Mouse (Mus musculus): ENCODE measurements around the gene Mcf2l.

The Mcf2l gene

DNA sequence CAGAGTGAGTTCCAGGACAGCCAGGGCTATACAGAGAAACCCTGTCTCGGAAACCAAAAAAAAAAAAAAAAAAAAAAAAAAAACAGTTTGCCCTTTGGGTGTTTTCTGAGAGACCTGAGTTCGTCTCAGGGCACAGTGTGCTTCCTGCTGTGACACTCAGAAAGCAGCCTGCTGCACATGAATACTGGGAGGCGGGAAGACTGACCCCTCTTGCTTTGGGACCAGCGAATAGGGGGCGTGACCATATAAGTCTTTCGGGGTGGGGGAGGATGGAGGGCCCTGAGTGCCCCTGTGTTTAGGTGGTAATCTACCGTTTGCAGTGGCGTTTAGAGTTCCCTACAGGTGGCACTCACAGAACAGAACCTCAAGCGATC lies 636 bp upstream of the Mcf2l start:
- no peak for DNase-seq (ENCODE audit: extremely low read depth, low read depth, low spot score)

DNA sequence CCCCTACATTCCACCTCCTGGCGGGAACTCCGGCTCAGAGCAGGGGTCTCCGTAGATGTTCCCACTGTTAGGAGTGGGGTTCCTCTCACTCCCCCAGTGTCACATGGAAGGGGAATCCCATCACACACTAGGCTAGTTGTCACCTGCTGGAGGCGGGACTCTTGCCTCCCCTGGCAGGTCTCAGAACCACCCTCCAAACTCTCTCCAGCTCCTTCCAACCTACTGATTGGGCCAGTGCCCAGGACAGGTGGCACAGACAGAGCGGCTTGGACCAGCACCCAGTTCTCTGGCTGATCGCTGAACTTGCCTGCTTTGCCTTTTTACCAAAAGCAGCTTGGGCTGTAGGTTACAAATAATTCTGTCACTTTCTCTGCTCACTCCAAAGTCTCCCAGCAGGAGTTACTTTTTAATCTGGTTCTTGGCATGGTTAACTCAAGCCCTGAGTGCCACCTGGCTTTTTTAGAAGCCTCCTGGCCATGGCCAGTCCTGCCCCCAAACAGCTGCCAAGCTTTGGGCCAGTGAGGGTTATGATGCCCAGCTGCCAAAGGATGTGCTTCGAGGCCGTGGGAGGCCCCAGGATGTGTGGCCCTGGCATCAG lies 687 bp downstream of the Mcf2l start:
- no peak for DNase-seq (ENCODE audit: extremely low read depth, low read depth, low spot score)

DNA sequence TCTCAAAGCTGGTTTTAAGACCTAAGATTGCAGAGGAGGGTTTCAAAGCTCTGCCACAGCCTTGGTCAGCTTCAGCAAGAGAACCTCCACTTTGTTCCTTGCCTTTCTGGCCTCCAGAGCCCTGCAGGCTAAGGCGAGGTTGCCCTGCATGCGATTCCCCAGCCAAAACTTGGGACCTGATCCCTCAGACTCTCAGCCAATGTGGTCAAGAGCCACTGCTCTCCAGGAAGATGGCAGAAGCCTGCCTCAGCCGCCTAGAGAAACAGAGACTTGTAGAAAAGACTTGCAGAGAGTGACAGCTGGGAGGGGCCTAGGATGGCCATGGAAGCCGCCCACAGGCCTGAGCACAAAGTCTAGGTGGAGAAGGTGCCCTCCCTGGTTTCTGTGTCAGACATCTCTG lies 1.4 kb downstream of the Mcf2l start:
- no peak for DNase-seq (ENCODE audit: extremely low read depth, low read depth, low spot score)

DNA sequence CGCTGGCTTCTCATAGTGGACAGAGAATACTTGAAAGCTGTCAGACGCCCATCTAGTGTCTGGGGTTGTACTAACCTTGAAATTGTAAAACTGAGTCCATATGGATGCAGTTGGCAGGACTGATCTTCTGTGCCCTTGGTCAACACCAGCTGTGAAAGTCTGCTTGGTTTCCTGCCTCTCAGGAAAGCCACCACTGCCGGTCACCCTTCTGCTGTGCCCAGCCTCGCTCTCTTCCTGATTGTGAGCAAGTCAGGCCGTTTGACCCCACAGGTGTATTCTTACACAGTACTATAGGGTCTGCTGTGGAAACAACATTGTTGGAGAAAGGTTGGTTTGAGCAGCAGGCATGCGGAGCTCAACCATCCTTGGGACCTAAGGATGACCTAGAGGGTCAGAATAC lies 3.5 kb downstream of the Mcf2l start:
- DNase-seq (ENCODE audit: extremely low read depth, low read depth, low spot score), result no peak

DNA sequence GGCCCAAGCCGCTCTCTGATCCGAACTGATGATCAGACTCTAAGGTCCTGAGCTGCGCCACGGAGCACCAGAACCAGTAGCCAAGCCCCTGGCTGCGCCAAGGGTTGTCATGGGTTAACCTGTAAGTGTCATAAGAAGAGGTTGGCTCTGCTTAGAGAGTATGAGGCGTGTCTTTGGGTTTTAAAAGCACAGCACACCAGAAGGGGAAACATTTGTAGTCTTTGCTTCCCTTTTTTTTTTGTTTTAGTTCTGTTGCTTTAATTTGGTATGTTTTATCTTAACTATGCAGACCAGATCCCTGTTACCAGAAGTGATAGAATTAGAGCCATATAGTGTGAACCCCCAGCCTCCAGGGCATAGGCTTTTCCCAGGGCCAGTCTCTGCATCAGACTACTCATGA lies 6.6 kb downstream of the Mcf2l start:
- no peak for DNase-seq (ENCODE audit: extremely low read depth, low read depth, low spot score)

DNA sequence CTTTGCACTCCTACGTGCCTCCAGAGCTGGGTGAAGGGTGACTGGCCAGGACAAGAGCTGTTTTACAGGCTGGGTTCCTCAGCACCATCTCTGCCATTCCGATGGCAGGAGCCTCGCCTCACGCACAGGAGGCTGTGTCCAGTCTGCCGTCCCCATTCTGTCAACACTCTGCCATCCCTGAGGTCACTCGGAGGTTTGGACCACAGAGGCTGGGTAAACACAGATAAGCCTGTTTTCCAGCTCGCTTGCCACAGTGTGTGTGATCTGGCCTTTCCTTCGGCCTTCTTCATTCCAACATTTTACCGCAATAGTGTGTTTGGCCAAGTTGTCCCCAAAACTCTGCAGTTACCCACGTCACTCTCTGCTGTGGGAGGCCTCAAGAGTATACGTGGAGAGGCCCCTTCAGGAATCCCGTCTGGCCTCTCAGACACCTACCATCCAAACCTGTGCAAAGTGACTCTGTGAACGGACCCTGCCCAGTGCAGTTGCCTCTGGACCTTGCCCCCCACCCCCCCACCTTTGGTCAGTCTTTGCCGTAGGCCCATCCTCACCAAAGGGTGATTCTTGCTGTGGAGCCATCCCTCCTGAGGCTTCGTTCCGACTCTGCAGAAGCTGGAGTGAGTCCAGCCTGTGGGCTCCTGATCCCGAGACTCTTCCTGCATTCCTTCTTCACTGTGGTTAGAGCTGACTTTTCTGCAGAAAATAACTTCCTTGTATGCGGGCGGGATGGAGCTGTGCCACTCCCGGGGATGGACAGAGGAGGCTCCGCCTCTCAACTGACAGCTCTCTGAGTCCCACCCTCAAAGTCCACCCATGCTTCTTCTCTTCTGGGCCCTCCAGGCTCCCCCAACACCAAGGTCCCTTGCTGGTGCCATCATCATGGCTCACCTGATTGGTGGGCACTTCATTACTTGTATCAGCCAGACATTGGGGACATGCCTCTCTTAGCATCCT lies 9.7 kb downstream of the Mcf2l start:
- no peak for DNase-seq (ENCODE audit: extremely low read depth, low read depth, low spot score)

DNA sequence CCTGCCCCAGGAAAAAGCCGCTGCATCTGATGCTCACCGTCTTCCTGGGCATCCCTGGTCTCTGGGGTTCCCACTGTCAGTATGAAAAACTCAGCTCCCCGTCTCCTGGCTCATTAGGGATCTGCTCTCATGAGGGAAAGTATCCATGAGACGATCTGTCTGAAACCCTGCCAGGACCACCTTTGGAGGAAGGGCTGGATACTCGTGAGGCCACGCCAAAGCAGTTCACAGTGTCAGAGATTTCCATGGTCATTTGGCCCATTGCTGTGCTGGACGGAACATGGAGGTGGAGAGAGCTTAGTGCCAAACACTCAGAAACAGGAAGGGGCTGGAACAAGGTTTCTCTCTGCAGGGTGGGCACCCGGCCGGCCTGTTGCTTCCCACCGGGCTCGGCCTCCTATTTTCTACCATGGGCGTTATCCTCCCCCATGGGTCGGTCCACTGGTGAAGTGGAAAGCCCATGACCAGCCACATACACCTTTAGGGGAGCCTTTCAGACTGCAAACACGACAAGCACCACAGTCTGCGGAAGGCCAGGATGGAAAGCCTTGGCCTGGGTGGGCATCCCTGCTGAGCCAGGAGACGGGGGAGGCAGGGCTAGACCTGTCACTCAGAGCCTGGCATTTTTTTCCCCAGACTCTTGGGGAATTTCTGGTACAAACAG lies 14.3 kb downstream of the Mcf2l start:
- DNase-seq (ENCODE audit: extremely low read depth, low read depth, low spot score), result no peak

DNA sequence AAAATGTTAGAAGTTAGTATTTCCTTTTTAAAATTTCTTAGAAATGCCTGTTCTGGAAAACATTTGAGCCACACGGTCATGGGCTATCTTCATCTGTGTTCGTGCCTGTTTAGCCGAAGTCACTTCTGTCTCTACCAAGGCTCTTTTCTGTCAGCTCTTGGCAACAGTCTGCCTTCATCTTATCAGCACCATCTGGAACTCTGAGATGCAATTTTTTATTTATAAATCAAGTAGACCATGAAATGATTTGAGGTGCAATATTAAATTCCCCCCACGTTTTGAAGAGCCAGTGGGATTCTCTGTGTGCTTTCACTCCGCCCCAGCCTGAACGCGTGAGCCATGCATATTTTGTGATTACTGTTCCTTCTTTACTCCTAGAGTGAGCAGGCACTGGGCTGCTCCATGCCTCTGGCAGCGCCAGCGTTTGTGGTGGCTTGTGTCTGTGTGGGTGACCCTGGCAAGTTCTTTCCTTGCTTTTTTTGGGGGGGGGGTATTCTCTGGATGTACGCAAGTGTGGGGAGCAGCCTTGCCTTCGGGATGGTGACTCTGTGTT lies 15.5 kb downstream of the Mcf2l start:
- DNase-seq (ENCODE audit: extremely low read depth, low read depth, low spot score), result no peak

DNA sequence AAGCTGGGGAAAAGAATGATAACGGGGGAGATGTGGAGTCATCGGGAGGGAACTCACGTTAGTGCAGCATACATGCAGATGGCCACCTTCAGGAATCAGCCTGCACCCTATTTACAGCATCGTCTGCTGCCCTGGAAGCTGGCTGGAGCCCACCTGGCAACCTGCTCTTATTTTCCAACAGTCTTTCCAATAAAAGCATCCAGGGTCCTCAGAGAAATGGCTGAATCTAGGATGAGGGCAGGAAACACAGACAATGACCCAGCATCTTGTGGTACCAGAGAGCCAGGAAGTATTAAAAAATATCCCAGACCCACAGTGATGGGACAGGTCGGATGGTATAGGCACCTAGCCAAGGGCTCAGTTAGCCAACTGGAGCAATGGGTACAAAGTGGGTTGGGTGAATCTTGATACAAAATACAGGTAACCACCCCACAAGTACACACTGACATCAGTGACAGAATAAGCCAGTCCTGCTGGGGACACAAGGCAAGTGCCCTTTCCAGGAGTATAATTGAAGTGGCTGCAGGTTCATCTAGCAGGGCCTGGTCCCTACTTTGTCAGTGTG lies 19.4 kb downstream of the Mcf2l start:
- no peak for DNase-seq (ENCODE audit: extremely low read depth, low read depth, low spot score)

DNA sequence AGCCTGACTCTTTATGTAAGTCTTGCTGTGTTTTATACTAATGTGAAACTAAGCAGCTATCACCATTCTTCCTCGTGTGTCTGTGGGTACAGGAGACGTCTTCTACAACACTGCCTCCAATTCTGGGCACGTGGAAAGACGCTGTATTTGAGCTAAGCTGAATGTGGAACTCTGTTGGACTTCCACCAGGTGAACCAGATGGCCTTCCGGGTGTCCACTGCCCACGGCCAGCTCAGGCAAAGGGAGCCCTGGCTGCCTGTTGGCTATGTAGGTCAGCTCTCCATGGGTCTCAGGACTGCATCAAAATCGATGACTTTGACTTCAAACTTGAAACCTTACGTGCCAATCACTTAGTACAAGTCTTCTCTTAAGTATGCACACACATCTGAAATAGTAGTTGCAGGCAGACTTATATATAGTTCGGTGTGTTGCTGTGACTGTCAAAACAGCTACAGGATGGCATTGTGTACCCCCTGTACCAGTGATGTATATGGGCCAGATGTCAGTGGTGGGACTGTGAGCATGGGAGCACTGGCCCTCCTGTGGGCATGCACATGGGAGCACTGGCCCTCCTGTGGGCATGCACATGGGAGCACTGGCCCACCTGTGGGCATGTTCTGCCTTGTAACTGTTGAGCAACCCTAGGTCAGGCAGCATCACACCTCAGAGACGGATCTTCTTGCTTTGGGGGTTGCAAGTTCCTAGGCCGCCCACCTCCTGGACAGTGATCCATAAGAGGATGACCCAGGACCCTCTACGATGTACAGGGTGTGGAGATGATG lies 20.4 kb downstream of the Mcf2l start:
- DNase-seq (ENCODE audit: extremely low read depth, low read depth, low spot score), result no peak

DNA sequence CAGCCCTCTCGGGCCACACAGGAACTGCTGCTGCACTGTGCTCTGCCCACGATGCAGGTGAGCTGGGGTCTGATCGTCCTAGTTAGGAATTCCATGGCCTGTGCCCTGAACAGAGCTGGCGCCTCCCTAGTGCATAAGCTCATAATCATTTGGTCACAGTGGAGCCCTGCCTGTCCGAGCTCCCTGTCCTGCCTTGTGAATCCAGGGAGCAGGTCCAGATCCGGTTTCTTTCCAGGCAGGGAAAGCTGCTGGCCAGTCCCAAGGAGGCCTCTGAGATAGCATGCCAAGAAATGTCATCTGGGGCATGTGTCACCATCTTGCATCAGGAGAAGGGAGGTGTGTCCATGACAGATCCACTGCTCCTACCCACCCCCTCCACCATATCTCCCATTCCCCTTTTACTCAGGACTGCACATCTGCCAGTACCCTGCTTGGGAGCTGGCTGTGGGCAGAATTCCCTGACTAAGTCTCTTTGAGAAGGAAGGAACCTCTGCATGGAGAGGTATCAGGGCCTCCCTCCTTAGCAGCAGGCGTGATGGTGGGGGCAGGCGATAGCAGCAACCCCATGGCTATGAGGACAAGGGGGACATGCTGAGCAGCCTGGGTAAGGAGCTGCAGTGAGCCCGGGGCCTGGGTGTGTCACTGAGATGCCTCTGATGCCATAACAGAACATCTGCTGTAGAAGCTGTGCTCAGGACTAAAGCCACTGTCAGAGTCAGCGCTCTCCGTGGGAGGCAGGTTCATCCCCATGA lies 21.4 kb downstream of the Mcf2l start:
- DNase-seq (ENCODE audit: extremely low read depth, low read depth, low spot score), result peak; percentile 10

DNA sequence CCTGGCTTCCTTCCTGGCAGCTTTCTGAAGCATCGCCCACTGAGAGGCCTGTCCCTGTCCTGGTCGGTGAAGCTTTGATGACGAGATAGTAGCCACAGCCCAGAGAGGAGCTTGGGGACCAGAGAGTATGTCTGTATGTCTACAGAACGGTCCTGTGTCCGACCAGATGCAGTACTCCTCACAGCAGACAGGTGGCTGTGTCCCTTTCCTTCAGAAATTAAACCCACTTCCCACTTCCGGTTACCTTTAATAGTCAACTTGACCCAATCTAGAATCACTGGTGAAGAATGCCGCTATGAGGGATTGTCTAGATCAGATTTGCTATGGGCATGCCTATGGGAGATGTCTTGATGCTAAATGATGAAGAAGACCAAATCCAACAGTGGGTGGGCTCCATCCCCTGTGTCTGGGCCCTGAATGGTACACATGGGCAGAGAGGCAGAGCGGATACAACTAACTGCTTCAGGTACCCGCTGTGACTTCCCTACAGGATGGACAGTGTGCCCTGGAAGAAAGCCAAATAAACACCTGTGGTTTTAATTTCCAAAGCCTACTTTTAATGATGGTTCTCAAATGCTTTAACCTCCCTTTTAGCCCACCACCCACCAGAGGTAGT lies 22.0 kb downstream of the Mcf2l start:
- no peak for DNase-seq (ENCODE audit: extremely low read depth, low read depth, low spot score)

DNA sequence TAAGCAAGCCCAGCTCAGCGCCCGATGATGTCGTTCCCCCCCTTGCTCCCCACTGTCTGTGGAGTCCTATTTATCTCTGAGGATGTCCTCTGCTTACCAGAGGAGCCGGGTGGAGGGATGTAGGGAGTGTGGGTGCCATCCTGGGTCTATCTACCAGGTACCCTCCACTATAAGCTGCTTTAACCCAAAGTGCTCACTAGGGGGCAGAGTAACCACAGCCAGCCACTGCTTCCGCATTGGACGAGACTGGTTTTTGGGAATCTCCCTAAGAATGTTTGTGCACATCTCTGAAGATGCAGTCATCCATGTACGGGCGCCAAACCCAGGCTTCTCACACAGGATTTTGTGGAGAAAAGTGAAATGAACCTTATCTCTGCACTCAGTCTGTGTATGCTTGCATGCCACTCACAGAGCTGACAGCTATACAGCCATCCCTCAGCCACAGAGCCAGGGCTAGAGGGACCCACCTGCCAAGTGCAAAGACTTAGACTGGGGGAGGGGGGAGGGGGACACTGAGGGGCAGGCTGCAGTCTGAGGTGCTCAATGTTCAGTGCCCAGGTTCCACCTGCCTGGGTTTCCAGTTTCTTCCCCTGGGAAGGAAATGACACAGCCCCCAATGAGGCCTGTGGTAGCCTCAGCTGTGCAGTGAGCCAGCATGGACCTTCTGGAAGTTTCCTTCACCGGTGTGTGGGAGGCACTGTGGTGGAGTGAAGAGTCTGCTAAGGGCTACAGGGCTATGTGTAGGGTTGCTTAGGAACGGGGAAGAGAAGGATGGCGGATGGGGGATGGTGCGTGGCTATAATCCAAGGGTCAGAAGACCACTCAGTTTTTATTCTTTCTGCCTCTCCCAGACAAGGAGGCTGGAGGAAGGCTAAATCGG lies 23.1 kb downstream of the Mcf2l start:
- no peak for DNase-seq (ENCODE audit: extremely low read depth, low read depth, low spot score)

DNA sequence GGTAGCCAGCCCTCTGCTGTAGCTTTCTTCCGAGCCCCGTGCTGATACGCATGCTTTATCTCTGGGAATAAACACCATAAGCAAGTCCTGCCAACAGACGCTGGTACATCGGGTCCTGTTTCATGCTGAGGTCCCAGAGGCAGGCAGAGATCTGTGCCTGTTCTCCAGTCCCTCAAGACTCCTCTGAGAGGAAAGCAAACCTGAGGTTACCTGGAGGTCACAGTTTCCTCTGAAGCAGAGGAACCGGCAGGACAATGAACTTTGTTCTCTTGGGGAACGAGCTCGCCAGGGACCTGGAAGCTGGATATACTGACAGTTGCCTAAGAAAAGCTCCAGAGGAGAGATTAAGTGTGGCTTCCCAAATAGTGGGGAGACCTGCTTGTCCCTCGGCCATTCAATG lies 24.2 kb downstream of the Mcf2l start:
- DNase-seq (ENCODE audit: extremely low read depth, low read depth, low spot score), result no peak

DNA sequence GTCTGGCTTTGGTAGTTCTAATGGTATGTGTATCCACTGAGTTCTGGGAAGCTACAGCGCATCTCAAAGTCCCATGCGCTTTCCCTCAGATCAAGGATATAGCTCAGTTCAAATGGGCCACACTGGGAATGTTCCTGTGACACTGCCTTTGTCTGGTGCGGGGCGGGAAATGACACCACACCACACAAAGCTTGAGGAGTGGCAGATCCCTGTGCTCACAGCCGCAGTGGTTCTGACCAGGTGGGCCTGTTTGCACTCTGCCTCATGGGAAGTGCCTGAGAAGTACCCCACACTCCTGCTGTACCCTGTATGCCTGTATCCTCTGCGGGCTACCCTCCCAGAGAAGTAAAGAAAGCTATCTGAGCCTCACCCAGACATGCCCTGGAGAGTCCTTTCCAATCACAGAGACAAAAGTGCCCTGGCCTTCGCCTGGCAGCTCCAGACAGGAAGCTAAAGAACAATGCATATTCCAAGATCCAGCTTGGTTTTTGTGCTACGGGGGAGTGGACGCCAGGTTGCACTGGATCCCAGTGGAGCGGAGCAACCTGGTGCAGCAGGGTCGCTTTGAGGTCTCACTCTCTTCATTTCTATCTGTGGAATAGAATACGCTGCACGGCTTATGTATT lies 30.3 kb downstream of the Mcf2l start:
- no peak for DNase-seq (ENCODE audit: extremely low read depth, low read depth, low spot score)

DNA sequence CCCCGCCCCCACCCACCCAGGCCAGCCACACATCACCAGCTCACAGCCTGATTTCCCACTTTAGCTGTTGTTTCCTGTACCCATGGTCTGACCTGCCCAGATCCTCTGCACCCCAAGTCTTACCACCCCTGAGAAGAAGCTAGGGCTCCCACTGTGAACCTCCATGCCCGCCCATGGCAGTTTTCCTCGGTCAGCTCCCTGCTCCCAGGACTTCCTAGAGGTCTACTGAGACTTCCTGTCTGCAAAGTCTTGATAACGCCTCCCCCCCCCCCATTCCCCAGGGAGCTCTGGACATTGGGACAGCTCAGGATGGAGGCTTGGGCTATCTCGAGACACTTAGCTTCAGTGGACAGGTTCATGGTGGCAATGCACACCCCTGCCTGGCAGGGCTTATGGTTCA lies 31.5 kb downstream of the Mcf2l start:
- no peak for DNase-seq (ENCODE audit: extremely low read depth, low read depth, low spot score)

DNA sequence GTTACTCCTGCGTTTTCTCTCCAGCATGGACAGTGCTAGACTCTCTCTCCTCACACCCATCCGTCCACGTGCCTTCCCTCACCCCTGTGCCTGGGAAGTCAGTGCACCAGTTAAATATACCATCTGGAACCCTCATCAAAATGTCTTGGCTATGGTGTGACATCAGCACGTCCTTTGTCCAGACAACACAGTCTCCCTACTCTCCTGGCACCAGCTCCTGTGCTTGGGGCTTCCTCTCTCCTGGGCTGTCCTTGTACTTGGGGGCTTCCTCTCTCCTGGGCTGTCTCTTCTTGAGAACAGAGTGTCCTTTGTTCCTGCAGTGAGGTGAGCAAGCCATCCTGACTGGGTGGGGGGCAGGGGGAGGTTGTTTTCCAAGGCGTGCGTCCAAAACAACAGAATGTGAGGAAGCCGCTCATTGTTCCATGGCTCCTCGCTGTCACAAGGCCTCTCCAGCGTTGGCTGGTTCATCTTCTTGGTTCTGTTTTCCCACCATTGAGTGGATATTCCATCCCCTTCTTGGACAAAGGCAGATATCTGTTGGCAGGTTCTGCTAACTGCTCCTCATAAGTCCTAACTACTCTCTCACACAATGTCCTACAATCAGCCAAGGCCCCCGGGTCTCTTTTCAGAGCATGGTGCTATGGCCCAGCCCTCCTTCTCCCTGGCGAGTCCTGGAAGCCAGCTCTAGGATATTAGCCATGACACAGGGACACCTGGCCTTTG lies 32.2 kb downstream of the Mcf2l start:
- no peak for DNase-seq (ENCODE audit: extremely low read depth, low read depth, low spot score)

Data from fat pad, adult 2 months (tissue).